Mouse (Mus musculus): ENCODE data around the gene Lrrn4cl.
"Not testable (repeated sequence)": the region's sequence is repeated elsewhere in the genome, so short reads cannot be mapped to it uniquely, and the experiment has no call there.

Gene Lrrn4cl

DNA sequence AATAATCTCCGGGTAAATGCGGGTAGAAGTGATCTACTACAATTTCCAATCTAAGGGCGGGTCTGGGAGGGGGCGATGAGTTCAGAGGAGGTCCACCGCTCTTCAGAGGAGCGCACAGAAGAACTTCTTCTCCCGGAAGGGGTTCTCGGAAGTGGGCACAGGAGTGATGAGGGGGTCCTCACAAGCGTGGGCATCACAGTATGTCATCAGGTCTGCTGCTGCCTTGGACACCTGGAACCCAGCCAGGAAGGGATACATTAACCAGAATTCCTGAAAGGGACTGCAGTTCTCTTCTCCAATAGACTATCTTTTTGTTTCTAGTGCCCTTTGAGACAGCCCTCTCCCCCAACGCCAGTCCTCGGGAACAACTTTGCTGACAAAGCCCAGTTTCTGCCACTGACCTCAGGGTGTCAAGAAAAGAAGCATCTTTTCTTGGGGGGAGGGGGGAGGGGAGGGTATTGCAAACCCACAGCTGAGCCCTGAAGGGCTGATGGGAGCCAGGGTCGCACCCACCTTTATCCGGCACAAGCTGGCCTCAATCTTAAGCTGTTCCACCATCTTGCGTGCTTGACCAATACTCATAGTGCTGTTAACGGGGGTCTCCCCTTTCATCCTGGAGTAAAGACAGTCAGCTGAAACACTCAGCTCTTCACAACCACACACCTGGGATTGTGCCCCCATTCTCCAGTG lies 12.4 kb upstream of the Lrrn4cl start:
- DNase-seq (ENCODE audit: low spot score) = no peak

DNA sequence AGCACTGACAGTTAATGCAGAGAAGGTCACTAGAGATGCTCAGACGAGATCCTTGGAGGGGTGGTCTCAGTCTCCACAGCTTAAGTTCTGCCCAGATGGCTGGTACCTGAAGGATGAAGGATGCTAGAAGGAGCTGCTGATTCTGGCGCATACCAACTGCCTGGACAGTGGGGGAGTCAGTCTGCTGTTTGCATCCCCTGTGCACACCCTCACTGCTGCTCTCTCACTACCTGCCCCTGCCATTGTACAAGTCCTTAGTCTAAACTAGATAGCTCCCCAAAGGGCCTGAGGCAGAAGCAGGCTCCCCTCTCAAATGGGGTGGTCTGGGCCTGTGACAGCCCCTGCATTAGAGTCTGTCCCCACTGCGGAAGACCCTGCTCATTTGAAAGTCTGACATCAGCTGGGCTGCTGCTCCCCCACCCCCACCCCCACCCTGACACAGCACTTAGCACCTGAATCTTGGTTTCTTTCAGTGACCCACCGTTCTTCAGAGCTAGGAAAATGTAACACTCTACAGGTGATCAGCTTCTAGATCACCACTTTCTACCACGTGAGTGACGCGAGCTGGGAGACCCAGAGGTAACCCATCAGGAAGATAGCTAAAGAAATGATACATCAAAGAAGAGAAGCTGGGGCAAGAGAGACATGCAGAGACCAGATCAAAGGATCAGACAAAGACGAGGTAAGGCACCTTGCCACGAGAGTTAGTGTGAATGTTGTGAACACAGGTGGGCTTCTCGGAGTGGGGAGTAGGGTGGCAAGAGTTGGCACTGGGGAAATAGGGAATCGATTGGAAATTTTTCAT lies 11.3 kb upstream of the Lrrn4cl start, which contains the start of gene Gng3:
Gene Gng3 (minus strand): TSS at position 92 of the 805 bp plus-strand sequence.
- DNase-seq (ENCODE audit: low spot score) = no peak

DNA sequence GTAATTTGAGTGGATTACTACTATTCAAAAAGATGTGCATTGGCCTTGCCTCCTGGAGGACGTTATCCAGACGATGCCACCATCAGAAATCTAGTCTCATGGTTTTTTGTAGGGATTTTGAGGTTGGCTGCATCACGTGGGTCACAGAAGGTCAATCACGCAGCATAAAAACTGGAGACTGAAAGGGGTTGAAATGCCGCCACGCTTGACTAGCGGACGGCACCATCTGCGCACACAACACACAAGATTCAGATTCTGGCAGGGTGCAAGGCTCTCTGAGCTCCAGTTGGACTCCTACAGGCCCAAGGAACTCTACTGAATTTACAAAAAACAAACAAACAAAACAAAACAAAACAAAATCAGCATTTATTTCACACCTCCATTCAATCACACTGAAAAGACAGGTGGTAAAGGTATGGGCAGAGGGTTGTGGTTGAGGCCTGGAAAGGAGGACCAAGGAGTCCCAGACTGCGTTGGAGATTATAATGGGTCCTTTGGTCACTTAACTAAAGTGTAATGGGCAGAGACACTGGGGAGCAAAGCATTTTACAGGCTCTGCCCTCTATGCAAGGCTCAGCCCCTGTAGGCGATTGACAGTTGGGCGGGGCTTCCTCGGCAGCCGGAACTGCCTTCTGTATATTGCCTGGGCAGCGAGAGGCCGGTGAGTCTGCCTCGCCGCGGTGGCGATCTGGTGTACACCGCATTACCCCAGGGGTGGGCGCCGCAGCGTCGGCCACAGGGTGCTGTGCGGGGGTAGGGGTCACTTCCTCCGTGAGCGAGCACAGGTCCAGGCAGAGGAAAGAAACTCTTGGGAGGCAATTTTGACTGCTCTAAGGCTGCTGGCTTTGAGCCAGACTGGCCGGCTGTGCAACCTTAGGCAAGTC lies 10.4 kb upstream of the Lrrn4cl start:
- peak; percentile 61 for DNase-seq (ENCODE audit: low spot score)

DNA sequence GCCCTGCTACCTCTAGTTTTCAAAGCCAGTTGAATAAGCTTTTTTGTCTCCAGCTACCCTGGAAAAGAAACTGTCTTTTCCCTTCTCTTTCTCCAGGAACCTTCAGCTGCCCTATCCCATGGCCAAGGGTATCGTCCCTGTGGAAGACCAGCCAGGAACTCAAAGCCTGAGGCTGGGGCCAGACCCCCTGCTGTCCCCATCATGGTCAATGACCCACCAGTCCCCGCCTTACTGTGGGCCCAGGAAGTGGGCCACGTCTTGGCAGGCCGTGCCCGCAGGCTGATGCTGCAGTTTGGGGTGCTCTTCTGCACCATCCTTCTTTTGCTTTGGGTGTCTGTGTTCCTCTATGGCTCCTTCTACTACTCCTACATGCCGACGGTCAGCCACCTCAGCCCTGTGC lies 9.6 kb upstream of the Lrrn4cl start:
- DNase-seq (ENCODE audit: low spot score) = no peak

DNA sequence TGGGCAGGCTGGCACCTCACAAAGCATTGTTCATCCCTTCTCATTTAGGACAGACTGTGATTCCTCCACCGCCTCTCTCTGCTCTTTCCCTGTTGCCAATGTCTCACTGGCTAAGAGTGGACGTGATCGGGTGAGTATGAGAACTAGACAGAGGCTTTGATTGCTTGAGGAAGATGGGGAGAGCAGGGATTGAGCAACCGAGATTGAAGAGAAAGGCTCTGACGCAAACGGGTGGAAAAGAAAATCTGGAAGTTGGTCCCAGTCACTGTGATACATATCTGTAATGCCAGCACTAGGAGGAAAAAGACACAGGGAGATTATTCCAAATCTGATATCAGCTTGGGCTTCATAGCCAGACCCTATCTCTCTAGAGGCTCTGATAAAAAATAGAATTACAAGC lies 7.6 kb upstream of the Lrrn4cl start:
- DNase-seq (ENCODE audit: low spot score) = no peak

DNA sequence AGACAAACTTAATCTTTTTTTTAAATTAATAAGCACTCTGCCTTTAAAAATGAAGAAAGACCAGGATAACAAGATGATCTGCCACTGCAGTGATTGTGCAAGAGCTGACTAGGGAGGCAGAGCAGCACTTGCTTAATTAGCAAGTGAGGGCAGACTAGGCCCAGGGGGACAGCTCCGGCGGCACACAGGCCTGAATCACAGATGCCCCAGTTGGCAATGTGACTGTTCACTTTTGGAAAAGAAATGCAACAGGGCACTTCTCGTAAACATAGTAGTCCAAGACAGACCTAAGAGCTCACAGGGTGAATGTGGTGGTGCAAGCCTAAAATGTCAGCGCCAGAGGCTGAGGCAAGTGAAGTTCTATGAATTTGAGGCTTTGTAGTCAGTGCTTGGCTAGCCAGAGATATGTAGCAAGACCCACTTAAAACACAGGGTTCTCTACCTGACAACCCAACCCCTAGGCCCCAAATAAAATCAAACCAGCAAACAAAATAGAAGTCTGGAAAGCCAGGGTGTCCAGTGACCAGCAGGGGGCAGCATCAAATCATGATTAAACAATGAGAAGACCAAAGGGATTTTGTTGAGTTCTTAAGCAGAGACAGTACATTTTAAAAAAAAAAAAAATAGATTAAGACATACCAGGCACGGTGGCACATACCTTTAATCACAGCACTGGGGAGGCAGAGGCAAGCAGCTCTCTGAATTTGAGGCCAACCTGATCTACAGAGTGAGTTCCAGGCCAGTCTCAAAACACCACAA lies 6.0 kb upstream of the Lrrn4cl start:
- DNase-seq (ENCODE audit: low spot score) = no peak

DNA sequence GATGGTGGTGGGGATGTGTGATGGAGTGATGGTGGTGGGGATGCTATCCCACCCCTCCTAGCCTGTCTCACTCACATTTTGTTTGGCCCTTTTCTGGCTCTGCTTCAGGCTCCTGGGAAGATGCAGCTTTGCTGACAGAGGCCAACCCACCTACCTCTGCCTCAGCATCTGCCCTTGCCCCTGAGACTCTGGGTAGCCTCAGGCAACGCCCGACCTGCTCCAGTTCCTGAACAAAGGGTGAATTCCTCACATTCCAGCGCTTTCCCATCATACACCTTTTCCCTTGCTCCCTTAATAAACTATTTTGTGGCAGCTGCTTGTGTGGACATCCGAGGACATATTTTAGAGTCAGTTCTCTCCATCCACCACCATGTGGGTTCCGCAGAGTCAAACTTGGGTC lies 2.2 kb upstream of the Lrrn4cl start:
- no peak for DNase-seq (ENCODE audit: low spot score)

DNA sequence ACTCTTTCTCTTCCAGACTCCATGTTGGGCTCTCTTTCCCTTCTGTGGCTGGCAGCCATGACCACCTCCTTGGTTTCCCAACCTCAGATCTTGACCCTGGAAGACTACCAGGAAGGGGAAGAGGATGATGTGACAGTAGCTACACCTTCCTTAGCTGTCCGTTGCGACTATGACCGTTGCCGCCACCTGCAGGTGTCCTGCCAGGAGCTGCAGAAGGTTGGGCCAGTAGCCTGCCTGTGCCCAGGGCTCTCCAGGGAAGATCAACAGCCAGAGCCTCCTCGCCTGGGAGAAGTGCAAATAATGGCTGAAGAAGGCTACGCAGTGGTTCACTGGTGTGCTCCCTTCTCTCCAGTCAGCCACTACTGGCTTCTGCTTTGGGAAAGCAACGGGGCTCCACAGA lies 1.1 kb downstream of the Lrrn4cl start:
- no peak for DNase-seq (ENCODE audit: low spot score)

DNA sequence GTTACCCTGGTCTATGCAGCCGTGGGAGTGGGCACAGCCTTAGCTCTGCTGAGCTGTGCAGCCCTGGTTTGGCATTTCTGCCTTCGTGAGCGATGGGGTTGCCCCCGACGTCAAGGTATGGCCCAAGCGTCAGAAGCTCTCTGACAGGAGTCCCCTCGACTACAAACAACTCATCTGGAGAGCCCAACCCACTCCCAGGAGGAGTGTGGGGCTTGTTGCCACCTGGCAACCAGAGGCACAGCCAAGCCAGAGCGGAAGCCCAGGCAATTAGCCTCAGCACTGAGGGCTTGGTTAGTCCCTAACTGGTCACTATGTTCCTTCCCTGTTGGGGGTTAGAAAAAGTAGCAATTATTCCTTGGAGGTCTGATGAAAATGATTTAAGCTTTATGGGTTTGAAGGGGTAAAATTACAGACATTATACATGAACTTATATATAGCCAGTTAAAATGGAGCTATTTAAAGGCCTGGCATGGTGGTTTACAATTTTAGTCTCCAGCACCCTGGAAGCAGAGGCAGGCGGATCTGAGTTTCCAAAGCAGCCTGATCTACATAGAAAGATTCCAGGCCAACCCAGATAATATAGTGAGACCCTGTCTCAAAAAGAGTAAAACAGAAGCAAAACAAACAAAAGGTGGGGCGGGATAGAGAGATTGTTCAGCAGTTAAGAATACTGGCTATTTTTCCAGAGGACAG lies 1.8 kb downstream of the Lrrn4cl start:
- no peak for DNase-seq (ENCODE audit: low spot score)

DNA sequence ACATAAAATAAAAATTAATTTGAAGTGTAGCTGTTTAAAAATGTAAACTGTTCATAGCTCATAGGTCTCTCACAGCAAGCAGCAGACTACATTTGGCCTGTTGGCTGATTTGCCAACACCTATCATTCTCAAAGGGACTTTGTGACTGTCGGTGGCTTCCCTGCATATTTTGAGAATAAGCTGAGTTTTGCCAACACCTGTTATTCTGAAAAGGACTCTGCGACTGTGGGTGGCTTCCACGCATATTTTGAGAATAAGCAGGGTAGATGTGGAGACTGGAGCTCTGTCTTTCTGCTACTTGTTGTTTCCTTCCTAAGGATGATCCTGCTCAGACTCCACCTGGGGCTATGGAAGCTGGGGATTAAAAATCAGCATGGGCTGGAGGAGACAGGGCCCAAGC lies 2.5 kb downstream of the Lrrn4cl start:
- no peak for DNase-seq (ENCODE audit: low spot score)

DNA sequence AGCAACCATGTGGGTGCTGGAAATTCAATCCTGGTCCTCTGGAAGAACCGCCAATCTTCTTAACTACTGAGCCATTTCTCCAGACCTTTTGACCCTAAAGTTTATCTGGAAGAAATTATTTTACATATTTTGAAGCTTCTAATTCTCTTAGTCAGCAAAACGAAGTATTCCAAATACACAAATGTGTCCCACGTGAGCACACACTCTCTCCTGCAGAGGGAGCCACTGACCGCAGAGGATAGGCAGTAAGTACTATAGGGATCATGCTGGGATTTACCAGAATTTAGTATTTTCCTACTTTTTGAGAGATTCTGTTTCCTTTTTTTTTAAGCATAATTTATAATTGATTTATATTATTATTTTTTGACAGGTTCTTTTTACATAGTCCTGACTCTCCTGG lies 7.1 kb downstream of the Lrrn4cl start:
- DNase-seq (ENCODE audit: low spot score) = no peak

DNA sequence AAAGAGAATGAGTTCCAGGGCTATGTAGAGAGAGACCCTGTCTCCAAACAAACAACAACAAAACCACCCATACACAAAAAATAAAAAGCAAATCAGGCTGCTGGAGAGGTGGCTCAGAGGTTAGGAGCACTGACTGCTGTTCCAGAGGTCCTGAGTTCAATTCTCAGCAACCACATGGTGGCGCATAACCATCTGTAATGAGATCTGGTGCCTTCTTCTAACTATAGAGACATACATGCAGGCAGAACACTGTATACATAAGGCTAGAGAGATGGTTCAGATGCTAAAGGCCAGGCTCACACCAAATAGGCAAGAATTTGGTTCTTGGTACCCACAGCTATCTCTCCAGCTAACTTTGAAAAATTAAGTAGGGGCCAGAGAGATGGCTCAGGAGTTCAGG lies 8.4 kb downstream of the Lrrn4cl start:
- no peak for DNase-seq (ENCODE audit: low spot score)

DNA sequence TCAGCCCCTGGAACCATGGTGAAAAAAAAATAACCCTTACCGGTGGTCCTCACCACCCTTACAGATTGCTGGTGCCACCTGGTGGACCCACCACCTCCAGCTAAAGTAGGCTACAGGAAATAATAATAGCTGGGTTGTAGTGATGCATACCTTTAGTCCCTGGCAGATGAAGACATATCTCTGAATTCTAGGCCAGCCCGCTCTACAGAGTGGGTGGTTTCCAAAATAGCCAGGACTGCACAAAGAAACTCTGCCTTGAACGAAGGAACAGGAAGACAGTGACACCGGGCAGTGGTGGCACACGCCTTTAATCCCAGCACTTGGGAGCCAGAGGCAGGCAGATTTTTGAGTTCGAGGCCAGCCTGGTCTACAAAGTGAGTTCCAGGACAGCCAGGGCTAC lies 13.7 kb downstream of the Lrrn4cl start:
- no peak for DNase-seq (ENCODE audit: low spot score)

DNA sequence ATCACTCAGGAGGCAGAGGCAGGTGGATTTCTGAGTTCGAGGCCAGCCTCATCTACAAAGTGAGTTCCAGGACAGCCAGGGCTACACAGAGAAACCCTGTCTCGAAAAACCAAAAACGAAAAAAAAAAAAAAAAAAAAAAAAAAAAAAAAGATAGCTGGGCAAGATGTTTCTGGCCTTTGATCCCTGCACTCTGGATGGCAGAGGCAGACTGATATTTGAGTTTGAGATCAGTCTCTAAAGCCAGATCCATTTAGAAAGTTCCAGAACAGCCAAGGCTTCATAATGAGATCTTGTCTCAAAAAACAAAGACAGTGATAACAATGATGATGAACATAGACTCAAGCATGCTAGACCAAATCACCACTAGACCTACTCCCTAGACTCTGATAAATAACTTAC lies 19.8 kb downstream of the Lrrn4cl start:
- DNase-seq (ENCODE audit: low spot score) = not testable (repeated sequence)

DNA sequence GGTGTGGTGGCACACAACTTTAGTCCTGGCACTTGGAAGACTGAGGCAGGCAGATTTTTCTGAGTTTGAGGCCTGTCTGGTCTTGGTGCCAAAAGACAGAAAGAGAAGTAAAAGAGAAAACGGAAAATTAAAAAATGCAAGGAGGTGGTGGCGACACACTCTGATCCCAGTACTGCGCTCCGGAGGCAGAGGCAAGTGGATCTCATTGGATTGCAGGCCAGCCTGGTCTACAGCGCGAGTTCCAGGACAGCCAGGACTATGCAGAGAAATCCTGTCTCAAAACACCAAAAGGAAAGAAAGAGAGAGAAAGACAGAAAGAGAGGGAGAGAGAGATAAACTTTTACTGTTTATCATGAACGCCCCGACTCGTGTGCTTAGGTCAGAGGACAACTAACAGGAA lies 20.3 kb downstream of the Lrrn4cl start:
- no peak for DNase-seq (ENCODE audit: low spot score)

DNA sequence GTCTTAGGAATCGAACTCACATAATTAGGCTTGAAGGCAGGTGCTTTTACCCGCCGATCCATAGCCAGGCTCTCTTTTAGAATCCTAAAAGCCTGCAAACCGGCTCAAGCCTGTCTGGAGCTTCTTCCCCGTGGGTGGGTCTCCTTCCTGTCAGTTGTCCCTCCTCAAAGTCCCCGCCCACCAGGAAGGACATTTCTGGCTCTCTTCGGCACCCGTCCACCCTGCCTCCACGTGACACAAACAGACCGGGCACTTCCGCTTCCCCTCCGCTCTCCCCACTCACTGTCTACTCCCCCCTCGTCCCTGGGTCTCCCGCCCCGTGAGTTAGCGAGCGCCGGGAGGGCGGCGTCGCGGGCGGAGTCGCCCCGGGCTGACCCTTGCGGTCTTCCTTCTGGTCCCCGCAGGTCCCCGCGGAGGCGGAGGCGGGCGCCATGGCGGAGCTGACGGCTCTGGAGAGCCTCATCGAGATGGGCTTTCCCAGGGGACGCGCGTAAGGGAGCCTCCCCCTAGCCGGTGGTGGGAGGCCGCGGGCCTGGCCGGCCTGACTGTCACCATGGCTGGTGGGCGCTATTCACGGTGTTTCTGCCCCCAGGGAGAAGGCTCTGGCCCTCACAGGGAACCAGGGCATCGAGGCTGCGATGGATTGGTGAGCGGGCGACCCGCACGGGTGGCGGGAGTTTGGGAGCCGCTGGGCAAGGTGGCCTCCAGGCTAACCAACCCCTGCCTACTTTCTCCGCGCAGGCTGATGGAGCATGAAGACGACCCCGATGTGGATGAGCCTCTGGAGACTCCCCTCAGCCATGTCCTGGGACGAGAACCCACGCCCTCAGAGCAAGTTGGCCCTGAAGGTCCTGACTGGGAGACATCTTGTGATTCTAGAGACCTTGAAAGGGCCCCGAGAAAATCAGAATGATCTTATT lies 21.0 kb downstream of the Lrrn4cl start, which contains the start of gene Ubxn1:
Gene Ubxn1 (plus strand): TSS at position 230 of the 920 bp plus-strand sequence.
- DNase-seq (ENCODE audit: low spot score) = peak; percentile 98

DNA sequence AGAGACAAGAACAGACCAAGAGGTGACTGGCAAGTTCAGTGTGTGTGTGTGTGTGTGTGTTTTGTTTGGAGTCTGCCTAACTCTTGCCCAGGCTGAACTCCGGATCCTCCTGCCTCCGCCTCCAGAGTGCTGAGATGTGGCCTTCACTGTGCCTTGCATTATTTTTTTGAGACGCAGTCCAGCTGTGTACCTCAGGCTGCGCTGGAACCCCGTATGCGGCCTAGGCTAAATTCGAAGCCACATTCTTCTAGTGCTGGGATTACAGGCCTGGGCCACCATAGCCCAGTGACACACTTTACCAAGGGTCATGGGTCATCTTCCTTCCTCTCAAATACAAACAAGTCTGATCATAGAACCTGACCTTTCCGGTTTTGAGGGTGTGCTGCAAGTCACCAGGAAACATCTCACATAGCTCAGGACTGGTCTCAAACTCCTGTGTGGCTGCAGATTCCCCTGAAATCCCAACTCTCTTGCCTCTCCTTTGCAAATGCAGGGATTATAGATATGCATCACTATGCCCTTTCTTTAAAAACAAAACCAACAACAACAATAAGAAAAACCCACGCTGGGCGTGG lies 21.8 kb downstream of the Lrrn4cl start:
- no peak for DNase-seq (ENCODE audit: low spot score)

DNA sequence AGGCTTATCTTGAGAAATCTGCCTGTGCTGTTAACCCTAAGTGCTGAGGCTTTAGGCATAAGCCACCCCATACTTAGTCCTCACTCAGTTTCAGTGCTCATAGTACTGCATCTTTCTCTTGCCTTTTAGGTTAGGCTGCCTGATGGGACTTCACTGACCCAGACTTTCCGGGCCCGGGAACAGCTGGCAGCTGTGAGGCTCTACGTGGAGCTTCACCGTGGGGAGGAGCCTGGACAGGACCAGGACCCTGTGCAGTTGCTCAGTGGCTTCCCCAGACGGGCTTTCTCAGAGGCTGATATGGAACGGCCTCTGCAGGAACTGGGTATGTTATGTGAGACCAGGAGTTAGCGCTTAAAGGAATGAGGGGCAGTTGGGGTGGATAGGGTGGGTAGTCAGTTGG lies 24.5 kb downstream of the Lrrn4cl start:
- no peak for DNase-seq (ENCODE audit: low spot score)

DNA sequence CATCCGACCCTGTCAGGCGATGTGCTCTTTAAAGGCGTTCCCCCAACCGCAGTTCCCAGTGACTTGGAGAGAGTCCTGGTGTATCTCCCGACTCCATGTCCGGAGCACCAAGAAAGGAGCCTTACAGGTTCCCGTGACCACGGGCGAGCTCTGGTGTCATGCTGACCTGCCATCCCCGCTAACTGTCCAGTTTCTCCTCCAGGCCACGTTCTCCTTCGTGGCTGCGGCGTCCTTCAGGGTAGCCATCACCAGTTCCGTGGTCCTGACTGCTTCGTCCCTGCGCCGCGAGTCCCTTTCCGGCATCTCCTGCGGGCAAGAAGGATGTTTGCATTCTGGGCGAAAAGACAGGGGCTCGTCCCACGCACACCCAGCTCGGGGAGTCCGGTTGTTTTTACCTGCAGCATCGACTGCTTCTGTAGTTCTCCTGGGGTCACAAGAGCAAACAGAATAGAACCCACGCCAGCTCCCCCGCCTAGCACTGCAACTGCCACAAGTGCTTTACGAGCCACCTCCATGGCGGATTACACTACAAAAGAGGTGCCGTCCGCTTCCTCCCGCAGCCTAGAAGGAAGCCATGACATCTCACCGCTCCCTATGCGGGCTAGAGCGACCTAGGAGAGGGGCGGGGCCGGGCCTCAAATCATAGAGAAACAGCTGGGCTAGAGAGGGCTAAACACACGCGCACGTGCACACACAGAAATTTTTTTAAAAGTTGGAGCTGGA lies 29.9 kb downstream of the Lrrn4cl start, which contains the start of gene Uqcc3:
Gene Uqcc3 (minus strand): TSS at position 613 of the 723 bp plus-strand sequence.
- peak; percentile 87 for DNase-seq (ENCODE audit: low spot score)

Measured in ovary, adult 18-20 months (tissue).